Mouse (Mus musculus) stomach, postnatal 0 days (tissue): Measurements from ENCODE around the gene Tnfrsf19. TPM values are rescaled to one million over a fixed set of nuclear protein-coding genes. Genes with fewer than 3 reads are reported as not detected.

Experiments used
- ATAC-seq: fragments of 200-750 bp; cut with Nextera tagmentation; 2 replicates; pipeline ENCODE4 v1.8.0; 2017; ENCODE audit not compliant: low FRiP score, low TSS enrichment
- DNase-seq: peaks from one replicate; pipeline ENCODE4 v3.0.0-alpha.2; 2016; ENCODE audit warnings: low spot score
- H3K27ac ChIP-seq: fragments of 300-500 bp; sonication (generic); replicated peaks from 2 replicates; pipeline ENCODE4 v1.5.1; 2014; ENCODE audit warnings: mild to moderate bottlenecking, control low read depth
- H3K27me3 ChIP-seq: fragments of 300-500 bp; sonication (generic); 2 replicates; pipeline ENCODE4 v1.6.1; 2014; ENCODE audit warnings: low read length; ENCODE audit not compliant: control insufficient read depth, insufficient read depth
- H3K36me3 ChIP-seq: fragments of 300-500 bp; sonication (generic); 2 replicates; pipeline ENCODE4 v1.6.1; 2014; ENCODE audit warnings: low read length, mixed read lengths; ENCODE audit not compliant: control insufficient read depth, insufficient read depth
- H3K4me1 ChIP-seq: fragments of 300-500 bp; sonication (generic); replicated peaks from 2 replicates; pipeline ENCODE4 v1.6.1; 2014; ENCODE audit warnings: antibody characterized with exemption; ENCODE audit not compliant: control insufficient read depth, insufficient read depth
- H3K4me2 ChIP-seq: fragments of 300-500 bp; sonication (generic); replicated peaks from 2 replicates; pipeline ENCODE4 v1.6.1; 2014; ENCODE audit warnings: low read depth, mild to moderate bottlenecking, control low read depth, moderate library complexity
- H3K4me3 ChIP-seq: fragments of 300-500 bp; sonication (generic); 2 replicates; pipeline ENCODE4 v1.5.1; 2014; ENCODE audit warnings: low read depth, low read length, control low read depth
- H3K9ac ChIP-seq: fragments of 300-500 bp; sonication (generic); 2 replicates; pipeline ENCODE4 v1.6.1; 2014; ENCODE audit warnings: mild to moderate bottlenecking, low read length, control low read depth, mixed read lengths
- H3K9me3 ChIP-seq: fragments of 300-500 bp; sonication (generic); 2 replicates; pipeline ENCODE4 v1.6.1; 2016; ENCODE audit warnings: low read length; ENCODE audit not compliant: control insufficient read depth
- CTCF ChIP-seq: IDR thresholded peaks from 2 replicates; pipeline ENCODE4 v1.5.1; 2016; ENCODE audit warnings: antibody characterized with exemption, low read depth, mild to moderate bottlenecking, moderate library complexity
- EP300 ChIP-seq: optimal IDR thresholded peaks from 2 replicates; pipeline ENCODE3; 2016; ENCODE audit warnings: antibody characterized with exemption
- WGBS: fragments of 180-500 bp; shearing (Covaris S2); extraction: QIAGEN DNeasy Blood & Tissue Kit; methylation state at CpG from one replicate; pipeline ENCODE4 v1.1.7; 2014; 5-methylcytosine and 5-hydroxymethylcytosine counted together
- polyA plus RNA-seq: library from polyadenylated mRNA; unstranded; fragments of >200 nt; fragmentation: Nextera tagmentation; extraction: Ambion mirVana; gene quantifications from 2 replicates; pipeline ENCODE4 v1.2.1, GENCODE M21; 2015

Gene Tnfrsf19
- polyA plus RNA-seq, 1 experiment from 2014 or later: 27.8 TPM

GRCm38 (mm10) chr14:61045446-61046090 lies 722 bp downstream of the Tnfrsf19 start:
- Histone ChIP-seq H3K9ac (peak overlapping the region; percentile 66), H3K27me3 (no peaks in the 10 kb centered on the region), H3K9me3 (no peaks in the 10 kb centered on the region), H3K4me1 (no peaks in the 10 kb centered on the region), H3K4me2 (peak overlapping the region; percentile 81), H3K36me3 (no peaks in the 10 kb centered on the region), H3K4me3 (peak overlapping the region; percentile 54), H3K27ac (peak overlapping the region; percentile 87)
- 2% methylated on average over 19 of the region's 19 CpGs for WGBS
- no peak for TF ChIP-seq EP300
- TF ChIP-seq CTCF: no peak
- no peak for DNase-seq
- ATAC-seq: no peak

- WGBS: 22% methylated on average over 2 of the region's 2 CpGs
- no peaks in the 10 kb centered on the region for H3K4me1 ChIP-seq
- DNase-seq (no peak), ATAC-seq (no peak)
- H3K9me3 ChIP-seq: no peaks in the 10 kb centered on the region
- no peaks in the 10 kb centered on the region for H3K36me3 ChIP-seq
- H3K27me3 ChIP-seq: no peaks in the 10 kb centered on the region
- TF ChIP-seq CTCF: no peak
- TF ChIP-seq EP300: no peak
- peak overlapping the region; percentile 54 for H3K4me3 ChIP-seq
- H3K27ac ChIP-seq: peak overlapping the region; percentile 56; the same call in 1 of the 2 replicates
- peak overlapping the region; percentile 32; the same call in 1 of the 2 replicates for H3K9ac ChIP-seq
- peak overlapping the region; percentile 81 for H3K4me2 ChIP-seq
These were observed 2.0 kb downstream of the Tnfrsf19 start for GRCm38 (mm10) chr14:61044316-61044715.

- H3K9ac ChIP-seq: peak overlapping the region; percentile 36
These were observed 2.6 kb downstream of the Tnfrsf19 start for GRCm38 (mm10) chr14:61043511-61044310.

GRCm38 (mm10) chr14:61042291-61042690 lies 4.0 kb downstream of the Tnfrsf19 start:
- Histone ChIP-seq H3K9me3 (no peaks in the 10 kb centered on the region), H3K9ac (no peak overlapping the region), H3K27ac (no peak overlapping the region), H3K36me3 (no peaks in the 10 kb centered on the region), H3K4me2 (no peak overlapping the region), H3K4me1 (no peaks in the 10 kb centered on the region), H3K4me3 (no peak overlapping the region), H3K27me3 (no peaks in the 10 kb centered on the region)
- DNase-seq (no peak), ATAC-seq (no peak)
- TF ChIP-seq CTCF: no peak
- no peak for TF ChIP-seq EP300
- 45% methylated on average over 3 of the region's 3 CpGs for WGBS

More at GRCm38 (mm10) chr14:61043511-61044310, 2.6 kb downstream of the Tnfrsf19 start:
- Histone ChIP-seq H3K4me1 (no peaks in the 10 kb centered on the region), H3K27ac (peak overlapping the region; percentile 59), H3K4me3 (peak overlapping the region; percentile 54), H3K27me3 (no peaks in the 10 kb centered on the region), H3K9me3 (no peaks in the 10 kb centered on the region), H3K36me3 (no peaks in the 10 kb centered on the region), H3K4me2 (peak overlapping the region; percentile 81)
- TF ChIP-seq EP300: no peak
- no peak for TF ChIP-seq CTCF
- 32% methylated on average over 8 of the region's 8 CpGs for WGBS
- ATAC-seq (no peak), DNase-seq (no peak)

GRCm38 (mm10) chr14:61040236-61040635 lies 6.1 kb downstream of the Tnfrsf19 start:
- Histone ChIP-seq H3K27me3 (no peaks in the 10 kb centered on the region), H3K9ac (no peak overlapping the region), H3K4me1 (no peaks in the 10 kb centered on the region), H3K9me3 (no peaks in the 10 kb centered on the region), H3K27ac (no peak overlapping the region), H3K4me3 (no peak overlapping the region), H3K4me2 (no peak overlapping the region), H3K36me3 (no peaks in the 10 kb centered on the region)
- 88% methylated on average over 13 of the region's 13 CpGs for WGBS
- DNase-seq: no peak
- TF ChIP-seq EP300: no peak
- no peak for TF ChIP-seq CTCF
- no peak for ATAC-seq

- DNase-seq: no peak
- H3K9me3 ChIP-seq: no peaks in the 10 kb centered on the region
- H3K27me3 ChIP-seq: no peaks in the 10 kb centered on the region
- no peak overlapping the region; the same call in 1 of the 2 replicates for H3K27ac ChIP-seq
- H3K4me1 ChIP-seq: peaks cover 2% of the 10 kb centered on the region; the same call in 1 of the 2 replicates
- H3K4me2 ChIP-seq: peak overlapping the region; percentile 98
- H3K4me3 ChIP-seq: peak overlapping the region; percentile 62
- no peak for ATAC-seq
- no peaks in the 10 kb centered on the region for H3K36me3 ChIP-seq
- H3K9ac ChIP-seq: 0 out of 2 replicates have a peak overlapping the region, but pooled peaks have one; percentile 68
- 43% methylated on average over 8 of the region's 8 CpGs for WGBS
- no peak for TF ChIP-seq EP300
- no peak for TF ChIP-seq CTCF
These were observed 8.2 kb downstream of the Tnfrsf19 start for GRCm38 (mm10) chr14:61038082-61038472.
